Mouse (Mus musculus): Measurements from ENCODE around the gene Acsf3. TPM values are rescaled to one million over a fixed set of nuclear protein-coding genes. Genes with fewer than 3 reads are reported as not detected.

Gene Acsf3
- 10 to 100 TPM; 23.8 to 24.9 TPM for total RNA-seq (2021)

DNA sequence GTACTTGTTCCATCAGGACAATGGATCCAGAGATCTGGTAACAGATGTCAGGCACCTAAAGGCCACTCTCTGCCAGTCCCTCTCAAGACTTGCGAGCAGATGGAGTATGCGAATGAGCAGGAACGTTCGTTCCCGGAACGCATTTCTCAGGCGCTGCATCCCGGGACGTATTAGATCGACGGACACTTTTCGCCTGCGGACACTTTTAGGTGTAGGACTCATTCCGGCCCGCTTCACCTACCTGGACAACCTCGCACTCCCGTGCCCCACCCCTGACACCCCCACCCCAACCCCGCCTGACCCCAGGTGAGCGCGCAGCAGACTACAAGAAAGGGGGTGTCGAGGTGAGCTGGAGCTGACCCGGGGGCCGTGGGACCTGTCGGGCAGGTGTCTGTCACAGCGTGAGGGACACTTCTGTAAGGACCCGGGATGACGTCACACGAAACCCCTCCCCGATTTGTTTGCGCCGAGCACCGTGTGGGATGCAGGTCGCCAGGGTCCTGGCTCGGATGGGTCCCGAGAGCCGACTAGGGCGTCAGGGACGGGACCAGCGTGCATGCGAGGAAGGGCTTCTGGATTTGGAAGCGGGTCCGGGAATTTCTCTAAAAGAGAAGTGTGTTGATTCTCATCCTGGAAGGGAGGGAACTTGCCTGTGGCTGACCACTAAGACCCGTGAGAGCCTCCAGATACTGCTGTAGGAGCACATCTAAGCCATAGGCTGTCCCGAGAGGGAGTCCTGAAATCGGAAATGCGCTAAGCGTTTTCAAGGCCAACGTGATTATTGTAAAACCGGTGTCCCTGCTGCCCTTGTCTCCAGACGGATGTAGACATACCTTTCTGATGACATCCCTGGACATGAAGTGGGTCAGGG is at the start of gene Acsf3:
Gene Acsf3 (plus strand): TSS at position 202 of the 871 bp plus-strand sequence.
- DNase-seq, result peak; percentile 79

DNA sequence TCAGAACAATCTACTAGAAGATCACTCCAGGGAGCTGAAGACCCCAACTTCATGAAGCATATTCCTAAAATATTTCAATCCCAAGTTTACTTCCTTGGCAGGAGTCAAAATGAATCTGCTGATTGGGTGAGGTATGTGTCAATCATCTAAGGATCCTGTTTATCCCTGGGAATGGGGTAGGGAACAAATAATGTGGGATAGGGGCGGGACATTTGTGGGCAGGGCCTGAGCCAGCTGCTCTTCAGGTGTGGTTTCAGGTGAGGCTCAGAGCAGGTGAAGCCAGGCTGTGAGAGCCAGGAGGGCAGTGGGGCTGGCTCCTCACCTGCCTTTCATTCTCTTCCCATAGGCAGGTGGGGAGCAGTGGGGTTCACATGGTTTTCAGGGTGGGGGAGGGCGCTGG is 48.5 kb upstream of the Acsf3 start:
- no peak for DNase-seq

DNA sequence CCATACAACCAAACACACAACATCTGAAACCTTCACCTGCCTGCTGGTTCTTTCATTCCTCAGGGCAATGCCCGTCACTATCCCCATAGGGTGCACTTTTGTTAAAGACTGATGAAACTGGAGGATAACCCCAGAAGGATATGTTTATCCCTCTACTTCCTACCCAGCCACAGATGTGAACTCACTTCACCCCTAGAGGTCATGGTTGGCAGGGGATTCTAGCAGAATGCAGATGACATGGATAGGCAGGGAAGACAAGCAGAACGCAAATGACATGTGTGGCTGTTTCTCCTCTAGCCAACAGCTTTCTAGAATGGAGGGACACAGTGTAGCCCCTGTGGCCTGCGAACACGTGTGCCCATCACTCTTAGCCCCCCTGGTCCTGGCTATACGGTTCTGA is 47.9 kb upstream of the Acsf3 start:
- DNase-seq, result no peak

DNA sequence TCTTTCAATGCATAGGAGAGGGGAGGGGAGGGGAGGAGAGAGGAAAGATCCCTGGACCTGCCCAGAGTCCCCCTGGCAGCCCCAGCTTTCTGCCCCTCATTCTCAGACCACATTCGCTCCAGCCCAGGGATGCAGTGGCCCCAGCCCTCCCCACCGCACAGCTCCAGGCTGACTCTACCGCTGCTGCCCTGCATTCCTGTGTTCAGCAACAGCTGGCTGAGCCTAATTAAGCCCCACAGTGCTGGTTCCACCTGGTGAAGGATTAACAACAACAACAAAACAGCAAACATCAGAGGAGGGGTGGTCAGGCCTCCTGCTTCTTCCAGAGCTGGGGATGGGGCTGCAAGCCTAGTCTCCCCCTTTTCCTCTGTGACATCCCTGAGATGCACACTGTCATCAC is 46.7 kb upstream of the Acsf3 start:
- DNase-seq, result no peak

DNA sequence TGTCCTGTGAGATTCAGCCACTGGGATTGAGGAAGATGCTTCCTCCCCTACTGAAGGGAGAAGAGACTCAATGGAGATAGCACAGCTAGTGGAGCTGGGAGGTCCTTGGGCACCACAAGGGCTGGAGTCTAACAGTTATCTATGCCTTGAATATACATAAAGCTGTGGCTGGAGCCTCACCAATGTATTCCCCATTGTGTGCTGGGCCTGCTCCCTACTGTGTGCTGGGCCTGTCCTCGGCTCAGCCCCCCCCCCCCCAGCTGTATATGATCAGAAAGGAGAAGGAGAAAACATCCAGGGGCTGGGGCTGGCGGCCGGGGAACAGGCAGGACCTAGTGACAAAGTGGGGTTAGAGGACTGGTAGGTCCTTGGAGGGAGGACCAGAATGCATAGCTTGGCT is 40.2 kb upstream of the Acsf3 start:
- DNase-seq, result no peak

DNA sequence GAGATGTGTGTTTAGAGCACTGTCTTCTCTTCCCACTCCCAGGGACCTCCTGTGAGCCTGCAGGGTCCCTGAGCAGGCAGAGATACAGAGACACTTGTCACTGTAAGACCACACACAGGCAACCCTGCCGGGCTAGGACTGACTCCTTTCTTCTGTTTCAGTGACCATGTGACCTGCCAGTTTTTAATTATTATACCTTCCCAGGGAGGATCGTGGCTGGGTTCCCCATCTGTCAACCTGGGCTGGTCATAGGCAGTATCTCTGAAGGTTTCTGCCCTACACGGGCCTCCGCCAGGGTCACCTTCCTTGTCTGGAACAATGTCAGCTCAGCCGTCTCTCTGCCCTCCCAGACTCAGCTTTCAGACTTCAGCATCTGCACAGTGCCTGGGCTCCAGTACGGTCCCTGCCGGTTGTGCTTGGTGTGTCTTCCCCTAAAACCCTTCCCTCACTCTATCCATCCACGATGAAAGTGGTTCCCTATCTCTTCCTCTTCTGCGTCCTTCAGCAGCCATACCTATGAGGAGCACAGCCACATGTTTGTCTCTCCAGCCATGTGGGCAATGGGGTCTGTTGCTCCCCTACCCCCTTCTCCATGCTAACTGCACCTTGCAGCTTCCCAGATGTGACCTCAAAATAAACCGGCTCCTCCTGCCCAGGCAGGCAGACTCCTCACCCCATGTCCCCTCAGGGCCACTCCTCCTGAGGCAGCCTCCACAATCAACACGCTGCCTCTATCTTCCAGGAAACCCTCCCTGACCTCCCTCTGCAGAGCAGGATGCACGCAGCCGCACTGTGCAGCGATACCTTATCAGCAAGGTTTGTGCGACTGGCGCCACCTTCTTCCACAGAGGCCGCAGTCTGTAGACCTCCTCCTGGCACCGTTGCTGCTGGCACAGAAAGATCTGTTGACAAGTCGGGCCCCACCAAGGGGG is 39.5 kb upstream of the Acsf3 start:
- DNase-seq, result peak; percentile 41

DNA sequence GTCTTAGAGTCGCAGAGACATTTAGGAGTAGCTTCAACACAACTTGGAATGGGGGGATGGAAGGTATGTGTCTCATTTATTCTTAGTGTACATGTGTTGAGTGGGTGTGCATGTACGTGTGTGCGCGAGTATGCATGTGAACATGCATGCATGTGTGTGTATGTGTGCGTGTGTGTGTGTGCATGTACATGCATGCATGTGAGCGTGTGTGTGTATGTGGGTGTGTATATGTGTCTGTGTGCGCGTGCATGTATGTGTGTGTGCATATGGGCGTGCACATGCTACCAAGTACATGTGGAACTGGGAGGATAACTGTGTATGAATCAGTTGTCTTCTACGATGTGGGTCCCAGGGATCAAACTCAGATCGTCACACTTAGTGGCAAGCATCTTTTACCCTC is 38.7 kb upstream of the Acsf3 start:
- DNase-seq, result no peak

DNA sequence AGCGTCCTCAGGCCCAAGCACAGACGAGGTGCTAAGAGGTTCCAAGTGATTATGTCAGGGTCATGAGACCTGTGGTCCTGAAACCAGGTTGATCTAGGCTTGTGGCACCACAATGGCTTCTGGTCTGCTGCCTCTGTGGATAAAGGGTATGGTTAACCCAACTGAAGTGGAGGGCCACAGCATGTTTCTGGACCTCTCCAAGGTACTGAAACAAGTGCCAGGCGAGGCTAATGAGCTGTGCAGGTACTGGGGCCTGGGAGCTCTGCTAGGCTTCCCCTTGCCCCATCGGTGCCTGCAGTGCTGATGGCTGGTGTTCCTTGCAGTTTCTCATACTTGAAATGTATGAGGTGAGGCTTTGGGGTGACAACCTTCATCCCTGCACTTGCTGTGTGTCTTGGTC is 38.2 kb upstream of the Acsf3 start:
- DNase-seq, result peak; percentile 52

DNA sequence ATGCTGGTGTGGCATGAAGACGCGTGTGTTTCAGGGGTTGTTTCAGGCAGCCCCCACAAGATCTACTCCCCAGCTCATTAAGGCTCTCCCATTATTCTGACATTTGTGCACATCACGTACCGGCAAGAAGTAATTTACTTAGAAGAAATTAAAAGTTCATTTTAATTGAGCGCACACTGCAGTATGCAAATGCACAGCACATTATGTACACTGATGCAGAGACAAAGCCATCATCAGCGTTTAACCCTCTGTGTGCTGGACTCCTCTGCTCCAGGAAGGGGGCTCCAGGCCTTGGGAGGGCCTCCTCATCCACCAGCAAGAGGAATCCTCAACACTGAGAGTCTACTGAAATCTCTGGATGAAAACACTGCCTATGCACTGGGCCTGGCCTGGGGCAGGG is 37.4 kb upstream of the Acsf3 start:
- no peak for DNase-seq

DNA sequence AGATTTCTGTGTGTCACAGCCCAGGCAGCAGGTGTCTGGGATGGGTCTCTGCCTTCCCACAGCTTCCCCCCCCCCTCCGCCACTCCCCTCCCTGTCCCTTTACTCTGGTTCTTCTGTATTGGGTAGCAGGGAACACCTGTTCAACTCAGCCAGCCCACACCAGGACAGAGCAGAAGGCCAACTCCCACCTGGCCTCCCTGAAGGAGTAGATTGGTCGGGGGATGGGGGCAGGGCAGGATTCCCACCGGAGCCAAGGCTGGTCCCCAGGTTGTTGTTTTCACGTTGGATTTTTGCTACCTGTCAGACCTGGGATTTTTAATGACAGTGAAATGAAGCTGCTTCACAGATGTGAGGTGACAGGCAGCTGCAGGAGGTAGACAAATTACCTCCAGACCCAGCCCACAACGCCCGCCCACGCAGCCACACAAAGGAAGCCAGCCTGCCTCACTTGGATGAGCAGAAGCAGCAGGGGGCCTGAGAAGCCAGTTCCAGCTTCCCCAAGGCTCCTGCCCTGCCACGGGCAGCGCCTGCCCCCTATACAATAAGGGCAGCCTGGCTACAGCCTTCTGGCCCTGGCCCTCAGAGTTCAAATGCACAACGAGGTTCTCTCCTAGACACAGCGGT is 36.1 kb upstream of the Acsf3 start:
- no peak for DNase-seq

DNA sequence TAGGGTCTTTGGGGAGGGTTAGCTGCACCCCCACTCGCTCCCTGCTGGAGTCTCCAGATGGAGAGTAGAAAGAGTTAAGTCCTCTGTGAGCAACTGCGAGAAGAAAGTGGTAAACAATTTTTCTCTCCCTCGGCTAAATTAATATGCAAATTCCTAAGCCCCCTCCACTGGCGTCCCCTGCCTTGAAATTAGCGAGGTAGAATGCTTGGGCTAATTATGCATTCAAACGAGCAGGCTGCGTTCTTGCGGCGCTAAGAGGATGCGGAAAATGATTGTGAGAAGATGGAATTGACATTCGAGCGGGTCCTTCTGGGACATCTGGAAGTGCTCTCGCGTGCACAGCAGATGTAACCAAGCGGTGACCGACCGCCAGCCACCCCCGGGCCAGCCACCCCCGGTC is 32.8 kb upstream of the Acsf3 start:
- DNase-seq, result no peak

DNA sequence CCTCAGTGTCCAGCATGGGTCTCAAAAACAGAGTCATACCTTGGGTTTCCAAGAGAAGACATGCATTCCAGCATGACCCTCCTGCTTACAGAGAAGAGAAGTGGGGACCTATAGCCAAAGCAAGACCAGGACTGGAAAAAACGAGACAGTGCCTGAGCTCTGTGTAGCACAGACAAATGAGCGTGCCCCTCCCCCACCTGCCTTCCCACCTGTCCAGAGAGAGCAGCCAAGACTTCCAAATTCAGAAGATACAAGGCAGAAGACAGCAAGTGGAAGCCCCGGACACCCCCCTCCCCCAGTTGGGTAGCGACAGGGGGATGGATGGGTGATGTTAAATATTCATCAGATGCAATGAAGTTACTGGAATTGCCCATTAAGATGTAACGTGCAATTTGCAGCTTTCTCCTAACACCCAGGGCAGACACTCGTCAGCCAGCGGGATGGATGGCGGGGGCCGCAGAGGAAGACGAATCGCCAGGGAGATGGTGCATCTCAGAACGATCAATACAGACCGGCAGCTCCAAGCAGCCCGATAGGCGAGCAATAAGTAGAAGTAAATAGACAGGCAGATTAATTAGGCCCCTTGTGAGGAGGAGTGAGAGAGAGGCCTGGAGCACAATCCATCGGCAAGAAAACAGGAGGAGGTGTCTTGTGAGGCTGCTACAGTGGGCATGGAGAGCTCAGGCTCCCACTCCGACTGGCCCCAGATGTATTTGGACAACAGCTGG is 30.1 kb upstream of the Acsf3 start:
- DNase-seq, result no peak

DNA sequence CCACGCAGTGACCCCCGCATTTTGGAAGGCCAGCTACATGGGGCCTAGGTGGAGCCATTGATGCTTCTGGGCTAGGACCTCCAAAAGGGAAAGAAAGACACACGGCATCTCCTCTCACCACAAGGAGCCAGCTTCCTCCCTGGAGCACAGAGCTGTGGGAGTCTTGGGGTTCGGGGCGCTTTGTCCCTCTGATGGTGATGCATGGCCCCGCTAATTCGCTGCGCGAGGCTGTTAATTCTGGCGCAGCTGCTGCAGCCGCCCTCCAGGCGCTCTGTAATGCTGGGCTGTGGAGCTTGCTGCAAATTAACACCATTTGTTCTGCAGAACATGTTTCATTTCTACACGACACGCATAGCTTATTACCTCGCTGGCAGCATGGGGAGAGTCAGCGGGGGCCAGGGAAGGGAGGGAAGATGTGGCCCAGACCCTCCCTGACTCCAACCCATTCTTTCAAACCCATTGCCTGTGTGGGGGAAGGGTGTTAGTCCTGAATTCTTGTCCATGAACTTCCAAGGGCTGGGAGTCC is 29.5 kb upstream of the Acsf3 start:
- no peak for DNase-seq

DNA sequence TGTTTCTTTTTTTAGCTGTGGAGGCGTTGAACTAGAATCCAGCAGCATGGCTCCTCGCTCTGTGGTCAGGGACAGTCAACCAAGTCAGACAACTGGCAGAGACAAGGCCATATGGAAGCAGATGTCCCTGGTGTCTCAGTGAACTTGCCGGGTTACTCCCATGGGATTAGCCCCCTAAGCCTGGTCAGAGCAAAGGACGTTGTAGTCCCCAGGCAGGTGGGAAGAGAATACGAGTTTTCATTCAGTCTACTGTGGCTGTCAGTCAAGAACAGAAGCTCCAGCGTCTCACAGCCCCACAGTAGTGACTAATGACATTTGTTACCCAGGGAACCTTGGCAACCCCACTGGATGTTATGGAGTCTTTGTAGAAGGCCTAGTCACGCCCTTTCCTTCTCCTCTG is 28.8 kb upstream of the Acsf3 start:
- DNase-seq, result no peak

DNA sequence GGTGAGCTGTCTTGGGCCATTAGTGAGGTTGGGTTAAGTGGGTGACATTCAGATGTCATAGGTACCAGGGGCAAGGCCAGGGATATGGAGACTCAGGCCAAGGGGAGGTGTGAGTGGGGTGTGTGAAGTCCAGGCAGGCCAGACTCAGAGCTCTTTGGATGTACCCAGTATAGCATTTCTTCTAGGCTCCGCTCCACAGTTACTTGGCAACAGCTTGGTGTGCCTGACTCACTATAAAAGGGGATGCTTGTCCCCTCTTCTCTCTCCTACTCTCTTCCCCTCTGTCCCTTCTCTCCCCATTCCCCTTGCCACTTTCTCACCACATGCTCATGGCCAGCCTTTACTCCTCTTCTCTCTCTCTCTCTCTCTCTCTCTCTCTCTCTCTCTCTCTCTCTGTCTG is 27.5 kb upstream of the Acsf3 start:
- no peak for DNase-seq

DNA sequence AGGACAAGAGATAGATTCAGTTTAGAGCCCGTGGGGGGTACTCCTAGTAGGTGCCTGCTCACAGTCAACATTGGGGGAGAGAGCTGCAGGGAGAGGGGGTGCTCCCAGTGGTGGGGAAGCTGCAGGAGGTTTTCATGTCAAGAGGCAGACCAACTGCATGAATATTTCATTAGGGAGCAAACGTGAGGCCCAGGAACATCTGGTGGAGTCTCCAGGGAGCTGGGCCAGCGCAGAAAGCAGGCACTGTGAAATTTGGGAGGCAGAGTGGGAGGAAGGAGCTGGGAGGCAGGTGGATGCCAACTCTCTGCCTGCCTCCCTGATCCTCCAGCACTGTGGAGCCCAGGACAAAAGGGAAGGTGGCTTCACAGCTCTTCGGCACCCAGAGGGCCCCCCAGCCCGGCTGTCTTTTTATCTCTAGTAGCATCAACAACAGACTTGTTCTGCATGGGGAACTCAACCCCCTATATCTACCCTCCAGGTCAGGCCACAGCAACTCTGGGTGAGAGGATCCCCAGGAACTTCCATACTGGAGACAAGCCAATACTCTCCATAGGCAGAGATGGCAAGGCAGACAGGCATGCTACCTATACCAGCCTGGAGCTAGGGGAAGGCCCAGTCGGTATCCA is 25.8 kb upstream of the Acsf3 start:
- no peak for DNase-seq

DNA sequence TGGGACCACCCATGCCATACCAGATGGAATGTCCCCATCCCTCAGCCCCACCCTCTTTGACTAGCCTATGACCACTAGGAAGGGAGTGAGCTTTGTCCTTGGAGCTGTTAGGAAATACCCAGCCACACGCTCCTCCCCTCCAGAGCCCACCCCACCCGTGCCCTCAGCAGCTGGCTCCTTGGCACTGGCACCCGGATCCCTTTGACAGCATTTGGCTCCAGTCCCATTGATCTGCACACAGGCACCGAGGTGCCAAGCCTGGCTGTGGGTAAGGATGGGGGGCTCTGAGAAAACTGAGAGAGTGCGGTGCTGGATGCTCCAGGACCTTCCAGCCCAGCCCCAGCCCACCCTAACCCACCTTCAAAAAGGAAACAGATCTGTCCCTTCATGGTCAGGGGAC is 23.9 kb upstream of the Acsf3 start:
- DNase-seq, result no peak

DNA sequence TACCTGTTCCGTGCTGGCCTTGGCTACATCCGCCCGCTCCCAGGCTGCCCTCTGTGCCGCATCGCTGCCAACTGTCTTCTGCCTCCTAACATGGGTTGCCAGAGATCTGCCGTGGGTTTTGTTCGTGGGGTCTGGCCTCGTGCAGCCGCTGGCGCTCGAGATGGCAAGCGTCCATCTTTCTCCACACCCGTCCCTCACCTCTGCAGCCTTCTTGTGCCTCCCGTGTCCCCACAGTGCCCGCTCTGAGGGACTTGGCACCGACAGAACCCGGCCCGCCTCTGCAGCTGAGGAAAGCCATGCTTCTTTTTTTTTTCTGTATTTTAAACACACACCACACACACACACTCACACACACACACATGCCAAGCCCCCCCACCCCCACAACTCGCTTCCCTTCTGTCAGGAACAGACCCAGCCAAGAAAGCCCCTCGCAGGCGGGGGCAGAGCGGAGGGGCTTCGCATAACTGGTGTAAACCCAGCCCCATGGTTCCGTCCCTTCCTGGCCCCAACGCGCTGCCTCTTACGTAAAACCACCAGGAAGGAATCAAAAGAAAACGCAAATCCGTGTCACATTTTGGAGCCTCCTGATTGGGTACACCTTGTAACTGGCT is 23.1 kb upstream of the Acsf3 start:
- no peak for DNase-seq

DNA sequence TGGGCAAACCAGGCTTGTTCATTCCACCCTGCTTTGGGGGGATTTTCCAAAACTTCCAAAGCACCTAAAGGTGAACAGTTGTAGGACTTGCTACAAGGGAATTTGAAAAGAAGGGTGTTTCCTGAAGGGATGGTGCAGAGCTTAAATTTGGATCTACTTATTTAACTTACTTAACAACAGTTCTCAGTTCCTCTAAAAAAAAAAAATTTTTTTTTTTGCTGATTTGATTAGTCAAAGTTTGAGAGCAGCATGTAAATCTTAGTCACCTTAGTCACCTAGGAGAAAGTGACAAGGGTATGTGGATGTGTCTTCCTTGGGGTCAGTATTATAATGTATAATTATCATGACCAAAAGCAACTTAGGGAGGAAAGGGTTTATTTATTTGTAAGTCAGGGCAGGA is 16.7 kb upstream of the Acsf3 start:
- DNase-seq, result no peak

DNA sequence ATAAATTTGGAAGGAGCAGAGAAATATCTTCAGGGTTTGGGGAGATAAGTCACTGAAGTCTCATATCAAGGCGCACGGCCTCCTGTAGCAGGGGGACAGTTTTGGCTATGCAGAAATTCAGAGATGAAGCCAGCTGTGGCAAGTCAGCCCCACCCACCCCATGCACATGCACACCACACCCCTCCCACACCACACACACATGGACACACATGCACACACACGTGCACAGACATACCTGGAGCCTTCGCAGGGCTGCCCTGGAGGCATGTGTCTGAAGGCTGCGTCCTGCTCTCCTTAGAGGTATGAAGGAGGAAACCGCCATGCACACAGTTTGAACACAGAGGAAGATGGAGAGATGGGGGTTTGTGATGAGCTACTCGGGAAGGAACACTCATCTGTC is 15.2 kb upstream of the Acsf3 start:
- no peak for DNase-seq

DNA sequence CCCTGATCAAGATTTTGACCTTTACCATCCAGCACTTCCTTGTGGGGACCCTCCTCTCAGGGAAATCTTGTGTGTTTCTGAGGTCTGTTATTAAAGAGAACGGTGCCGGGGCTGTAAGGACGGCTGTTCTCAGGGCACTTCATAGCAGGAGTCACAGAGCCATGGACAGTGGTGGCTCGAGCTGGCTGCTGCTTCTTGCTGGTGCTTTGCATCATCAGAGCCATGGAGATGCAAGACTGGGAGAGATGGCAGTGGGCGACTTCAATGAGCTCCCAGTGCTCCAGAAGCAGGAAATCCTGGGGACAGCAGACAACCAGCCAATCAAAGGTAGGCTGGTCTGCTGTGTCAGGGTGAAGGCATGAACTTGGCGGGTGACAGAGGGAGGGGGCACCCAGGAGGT is 14.2 kb upstream of the Acsf3 start:
- DNase-seq, result no peak

Data from heart, postnatal 4 days (tissue).